Mouse (Mus musculus) liver, embryonic 14.5 days (tissue): ENCODE results near the gene Gm19668.
"Not testable (repeated sequence)": the region's sequence is repeated elsewhere in the genome, so short reads cannot be mapped to it uniquely, and the experiment has no call there.

Experiments
- CTCF ChIP-seq: IDR thresholded peaks from 2 replicates; pipeline ENCODE4 v1.5.1; 2016; ENCODE audit warnings: antibody characterized with exemption, low read depth, control low read depth
- EP300 ChIP-seq: IDR thresholded peaks from 2 replicates; pipeline ENCODE4 v1.6.1; 2016; ENCODE audit warnings: antibody characterized with exemption, low read depth

- TF ChIP-seq EP300, CTCF: not testable (repeated sequence)
Observed at GRCm38 (mm10) chr10:77772142-77772541, 26.8 kb downstream of the Gm19668 start.
